Mouse (Mus musculus): Measurements from ENCODE around the gene Slc5a6. TPM values are rescaled to one million over a fixed set of nuclear protein-coding genes. Genes with fewer than 3 reads are reported as not detected.
"Not testable (repeated sequence)": the region's sequence is repeated elsewhere in the genome, so short reads cannot be mapped to it uniquely, and the experiment has no call there.

The Slc5a6 gene
- polyA plus RNA-seq, 1 experiment from 2014 or later: 10.4 TPM

DNA sequence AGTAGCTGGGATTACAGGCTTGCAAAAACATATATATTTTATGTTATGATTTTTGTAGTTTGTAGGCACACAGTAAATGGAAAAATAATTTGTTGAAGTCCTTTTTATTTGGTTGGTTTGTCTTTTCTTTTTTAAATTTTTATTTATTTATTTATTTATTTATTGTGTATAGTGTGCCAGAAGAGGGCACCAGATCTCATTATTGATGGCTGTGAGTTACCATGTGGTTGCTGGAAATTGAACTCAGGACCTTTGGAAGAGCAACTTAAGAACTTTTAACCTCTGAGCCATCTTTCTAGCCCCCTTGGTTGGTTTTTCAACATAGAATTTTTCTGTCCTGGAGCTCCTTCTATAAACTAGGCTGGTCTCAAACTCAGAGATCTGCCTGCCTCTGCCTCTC is 1.7 kb upstream of the Slc5a6 start:
- Histone ChIP-seq H3K9me3 (replicated peaks) (no peaks in the 10 kb centered on the region), H3K27me3 (ENCODE audit: low read depth, poor library complexity, severe bottlenecking) (no peaks in the 10 kb centered on the region), H3K4me3 (no peak overlapping the region), H3K27ac (no peak overlapping the region), H3K36me3 (no peaks in the 10 kb centered on the region), H3K4me1 (peaks cover 19% of the 10 kb centered on the region)
- DNase-seq (ENCODE audit: low spot score): no peak

GRCm38 (mm10) chr5:31047848-31048762 is 619 bp downstream of the Slc5a6 start, which contains the start of gene Atraid:
Gene Atraid (plus strand): TSS chr5:31048312.
- WGBS: under 1% methylated on average over 73 of the region's 73 CpGs
- H3K4me3 ChIP-seq: peak within 1 kb of the TSS; percentile 78
- H3K27me3 ChIP-seq (ENCODE audit: low read depth, poor library complexity, severe bottlenecking): no peaks in the 10 kb centered on the region
- no peaks in the 10 kb centered on the region for H3K9me3 ChIP-seq (replicated peaks)
- peaks cover 7% of the 10 kb centered on the region; the same call in 1 of the 2 replicates for H3K36me3 ChIP-seq
- peaks cover 9% of the 10 kb centered on the region for H3K4me1 ChIP-seq
- H3K27ac ChIP-seq: peak within 1 kb of the TSS; percentile 91
- DNase-seq (ENCODE audit: low spot score): peak; percentile 98

DNA sequence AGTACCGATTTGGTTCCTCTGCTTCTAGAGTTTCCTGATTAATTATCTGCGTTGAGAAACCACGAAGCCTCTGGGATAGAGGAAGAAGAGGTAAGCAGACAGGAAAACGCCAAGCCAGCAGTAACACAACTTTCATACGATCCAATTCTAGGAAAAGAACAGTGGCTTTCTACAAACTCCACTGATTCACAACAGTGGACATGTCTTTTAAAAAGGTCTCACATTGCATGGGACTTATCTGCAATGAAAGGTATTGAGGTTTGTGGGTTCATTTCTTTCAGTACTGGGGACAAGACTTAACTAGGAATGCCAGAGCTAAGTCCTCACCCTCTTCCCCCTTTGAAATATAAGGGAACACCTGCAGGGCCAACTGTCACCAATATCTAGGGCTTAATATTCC is 1.6 kb downstream of the Slc5a6 start:
- 84% methylated on average over 5 of the region's 5 CpGs for WGBS
- no peaks in the 10 kb centered on the region for H3K9me3 ChIP-seq (replicated peaks)
- H3K4me3 ChIP-seq: peak overlapping the region; percentile 78
- H3K27ac ChIP-seq: no peak overlapping the region
- H3K4me1 ChIP-seq: peaks cover 9% of the 10 kb centered on the region
- DNase-seq (ENCODE audit: low spot score): no peak
- peaks cover 8% of the 10 kb centered on the region; the same call in 1 of the 2 replicates for H3K36me3 ChIP-seq
- no peaks in the 10 kb centered on the region for H3K27me3 ChIP-seq (ENCODE audit: low read depth, poor library complexity, severe bottlenecking)

- Histone ChIP-seq H3K4me1 (peaks cover 9% of the 10 kb centered on the region), H3K27me3 (ENCODE audit: low read depth, poor library complexity, severe bottlenecking) (no peaks in the 10 kb centered on the region), H3K36me3 (peaks cover 14% of the 10 kb centered on the region; the same call in 1 of the 2 replicates), H3K27ac (no peak overlapping the region), H3K4me3 (no peak overlapping the region), H3K9me3 (replicated peaks) (no peaks in the 10 kb centered on the region)
- WGBS: 94% methylated on average over 6 of the region's 6 CpGs
- DNase-seq (ENCODE audit: low spot score): no peak
Observed at GRCm38 (mm10) chr5:31046416-31046815, 2.3 kb downstream of the Slc5a6 start.

DNA sequence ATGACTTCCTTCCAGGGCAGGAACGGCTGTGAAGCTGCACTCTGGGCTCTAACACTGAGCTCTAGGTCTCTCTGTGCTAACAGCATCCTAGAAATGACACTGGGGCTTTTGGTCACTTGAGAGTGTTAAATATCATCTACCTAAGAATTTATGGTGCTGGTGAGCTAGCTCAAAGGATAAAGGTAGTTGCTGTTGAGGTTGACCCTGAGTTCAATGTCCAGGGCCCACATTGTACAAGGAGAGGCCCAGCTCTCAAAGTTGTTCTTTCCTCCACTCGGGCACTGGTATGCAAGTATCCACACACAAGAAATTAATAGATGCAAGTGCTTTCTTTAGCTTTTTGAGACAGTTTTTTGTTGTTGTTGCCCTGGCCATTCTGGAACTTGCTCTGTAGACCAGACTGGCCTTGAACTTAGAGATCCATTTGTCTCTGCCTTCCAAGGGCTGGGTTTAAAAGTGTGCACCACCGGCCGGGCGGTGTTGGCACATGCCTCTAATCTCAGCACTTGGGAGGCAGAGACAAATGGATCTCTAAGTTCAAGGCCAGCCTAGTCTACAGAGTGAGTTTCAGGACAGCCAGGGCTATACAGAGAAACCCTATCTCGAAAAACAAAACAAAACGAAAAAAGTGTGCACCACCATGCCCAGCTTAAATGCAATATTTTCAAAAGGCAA is 10.4 kb downstream of the Slc5a6 start:
- H3K27ac ChIP-seq: no peak overlapping the region
- H3K9me3 ChIP-seq (replicated peaks): no peaks in the 10 kb centered on the region
- no peaks in the 10 kb centered on the region for H3K27me3 ChIP-seq (ENCODE audit: low read depth, poor library complexity, severe bottlenecking)
- no peak overlapping the region for H3K4me3 ChIP-seq
- H3K36me3 ChIP-seq: peaks cover 54% of the 10 kb centered on the region
- WGBS: 90% methylated on average over 7 of the region's 7 CpGs
- DNase-seq (ENCODE audit: low spot score): no peak
- H3K4me1 ChIP-seq: no peaks in the 10 kb centered on the region

- peaks cover 49% of the 10 kb centered on the region for H3K36me3 ChIP-seq
- not testable (repeated sequence) for DNase-seq (ENCODE audit: low spot score); H3K27ac ChIP-seq; H3K27me3 ChIP-seq (ENCODE audit: low read depth, poor library complexity, severe bottlenecking); H3K4me3 ChIP-seq; H3K4me1 ChIP-seq; H3K9me3 ChIP-seq (replicated peaks)
- 82% methylated on average over 11 of the region's 11 CpGs for WGBS
Observed at GRCm38 (mm10) chr5:31036556-31036955, 12.2 kb downstream of the Slc5a6 start.

- no peak overlapping the region for H3K27ac ChIP-seq
- H3K4me3 ChIP-seq: no peak overlapping the region
- no peak for DNase-seq (ENCODE audit: low spot score)
- 95% methylated on average over 6 of the region's 6 CpGs for WGBS
- peaks cover 31% of the 10 kb centered on the region for H3K36me3 ChIP-seq
- no peaks in the 10 kb centered on the region for H3K4me1 ChIP-seq
- H3K9me3 ChIP-seq (replicated peaks): no peaks in the 10 kb centered on the region
- no peaks in the 10 kb centered on the region for H3K27me3 ChIP-seq (ENCODE audit: low read depth, poor library complexity, severe bottlenecking)
Observed at GRCm38 (mm10) chr5:31034669-31035068, 14.1 kb downstream of the Slc5a6 start.

- Histone ChIP-seq H3K9me3 (replicated peaks) (no peaks in the 10 kb centered on the region), H3K27me3 (ENCODE audit: low read depth, poor library complexity, severe bottlenecking) (no peaks in the 10 kb centered on the region)
- 88% methylated on average over 8 of the region's 8 CpGs for WGBS
Observed at GRCm38 (mm10) chr5:31031508-31031907, 17.2 kb downstream of the Slc5a6 start.

GRCm38 (mm10) chr5:31030926-31031325 is 17.8 kb downstream of the Slc5a6 start:
- Histone ChIP-seq H3K36me3 (no peaks in the 10 kb centered on the region), H3K27ac (no peak overlapping the region), H3K4me1 (no peaks in the 10 kb centered on the region), H3K27me3 (ENCODE audit: low read depth, poor library complexity, severe bottlenecking) (no peaks in the 10 kb centered on the region), H3K4me3 (no peak overlapping the region), H3K9me3 (replicated peaks) (no peaks in the 10 kb centered on the region)
- no peak for DNase-seq (ENCODE audit: low spot score)
- 78% methylated on average over 4 of the region's 4 CpGs for WGBS

More at GRCm38 (mm10) chr5:31031508-31031907, 17.2 kb downstream of the Slc5a6 start:
- no peak for DNase-seq (ENCODE audit: low spot score)
- H3K4me3 ChIP-seq: no peak overlapping the region
- peaks cover 6% of the 10 kb centered on the region for H3K36me3 ChIP-seq
- no peak overlapping the region for H3K27ac ChIP-seq
- H3K4me1 ChIP-seq: no peaks in the 10 kb centered on the region

DNA sequence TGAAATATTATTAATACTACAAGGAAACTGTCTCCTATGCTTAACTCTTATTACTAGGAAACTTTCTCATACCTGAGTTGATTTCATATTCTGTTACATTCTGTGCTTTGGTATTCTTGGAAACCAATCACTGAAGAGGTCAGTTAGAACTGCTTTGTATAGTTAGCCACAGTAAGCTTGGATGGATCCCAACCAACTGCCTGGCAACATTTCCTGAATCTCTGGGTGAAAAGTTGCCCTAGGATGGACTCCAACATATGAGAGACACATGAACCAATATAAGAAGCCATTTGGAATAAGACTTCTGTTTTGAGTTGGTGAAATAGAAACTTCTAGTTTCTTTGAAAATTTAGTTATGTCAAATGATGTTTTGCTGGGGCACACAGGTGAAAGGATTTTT is 24.1 kb downstream of the Slc5a6 start:
- no peaks in the 10 kb centered on the region; the same call in 1 of the 2 replicates for H3K4me1 ChIP-seq
- no peak overlapping the region for H3K4me3 ChIP-seq
- H3K9me3 ChIP-seq (replicated peaks): no peaks in the 10 kb centered on the region
- DNase-seq (ENCODE audit: low spot score): no peak
- H3K36me3 ChIP-seq: no peaks in the 10 kb centered on the region
- H3K27ac ChIP-seq: no peak overlapping the region
- no peaks in the 10 kb centered on the region for H3K27me3 ChIP-seq (ENCODE audit: low read depth, poor library complexity, severe bottlenecking)

DNA sequence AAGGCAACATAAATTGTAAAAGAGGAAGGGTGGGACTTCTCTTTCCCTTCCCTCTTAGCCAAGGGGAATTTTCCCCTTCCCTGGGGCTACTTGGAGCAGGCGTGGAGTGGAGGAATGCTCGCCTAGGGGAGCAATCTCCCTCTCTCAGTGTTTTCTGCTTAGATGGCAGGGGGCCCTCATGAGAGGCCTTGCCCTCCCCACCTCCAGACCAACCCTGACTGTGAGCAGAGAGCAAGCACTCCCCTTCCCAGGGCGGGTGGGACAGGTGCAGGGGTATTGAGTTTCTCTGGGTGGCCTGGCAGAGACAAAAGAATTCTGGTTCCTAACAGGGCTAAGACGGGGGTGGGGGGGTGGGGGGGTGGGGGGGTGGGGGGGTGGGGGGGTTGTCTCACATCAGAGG is 25.5 kb downstream of the Slc5a6 start:
- Histone ChIP-seq H3K27me3 (ENCODE audit: low read depth, poor library complexity, severe bottlenecking) (no peaks in the 10 kb centered on the region), H3K27ac (no peak overlapping the region), H3K36me3 (no peaks in the 10 kb centered on the region), H3K4me1 (no peaks in the 10 kb centered on the region; the same call in 1 of the 2 replicates), H3K9me3 (replicated peaks) (no peaks in the 10 kb centered on the region), H3K4me3 (no peak overlapping the region)
- no peak for DNase-seq (ENCODE audit: low spot score)
- 26% methylated on average over 4 of the region's 4 CpGs for WGBS

DNA sequence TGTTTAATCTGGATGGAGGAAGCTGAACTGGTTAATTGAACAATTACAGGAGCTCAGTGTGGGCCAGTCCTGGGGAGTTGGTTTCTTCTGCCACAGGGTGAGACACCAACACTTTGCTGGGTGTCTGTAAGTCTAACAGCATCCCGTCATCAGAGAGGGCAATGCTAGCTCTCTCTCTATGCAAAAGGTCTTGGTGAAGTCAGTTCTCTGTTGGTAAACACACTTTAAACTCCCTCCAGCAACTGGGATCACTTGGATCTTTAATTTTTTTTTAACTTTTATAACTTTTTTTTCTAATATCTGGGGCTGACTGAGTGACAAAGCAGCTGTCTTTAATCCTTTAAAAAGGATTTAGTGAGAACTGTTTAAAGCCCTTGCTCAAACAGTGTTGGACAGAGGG is 26.0 kb downstream of the Slc5a6 start:
- no peaks in the 10 kb centered on the region; the same call in 1 of the 2 replicates for H3K4me1 ChIP-seq
- H3K27ac ChIP-seq: no peak overlapping the region
- no peaks in the 10 kb centered on the region for H3K9me3 ChIP-seq (replicated peaks)
- no peak overlapping the region for H3K4me3 ChIP-seq
- 57% methylated on average over 1 of the region's 1 CpGs for WGBS
- no peaks in the 10 kb centered on the region for H3K27me3 ChIP-seq (ENCODE audit: low read depth, poor library complexity, severe bottlenecking)
- no peak for DNase-seq (ENCODE audit: low spot score)
- H3K36me3 ChIP-seq: no peaks in the 10 kb centered on the region

DNA sequence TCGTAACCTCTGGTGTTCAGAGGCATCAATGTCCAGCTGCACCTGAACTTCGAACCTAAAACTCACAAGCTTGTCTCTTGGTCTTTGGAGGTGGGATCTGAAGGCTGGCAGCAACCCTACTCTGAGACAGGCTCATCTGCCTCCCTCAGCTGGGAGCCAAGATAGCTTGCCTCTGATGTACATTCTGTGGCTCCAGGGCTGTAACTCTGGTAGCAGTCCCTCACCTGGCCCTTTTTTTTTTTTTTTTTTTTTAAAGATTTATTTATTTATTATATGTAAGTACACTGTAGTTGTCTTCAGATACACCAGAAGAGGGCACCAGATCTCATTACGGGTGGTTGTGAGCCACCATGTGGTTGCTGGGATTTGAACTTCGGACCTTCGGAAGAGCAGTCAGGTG is 26.9 kb downstream of the Slc5a6 start:
- not testable (repeated sequence) for DNase-seq (ENCODE audit: low spot score); H3K4me1 ChIP-seq; H3K27ac ChIP-seq; H3K36me3 ChIP-seq; H3K9me3 ChIP-seq (replicated peaks); H3K4me3 ChIP-seq; H3K27me3 ChIP-seq (ENCODE audit: low read depth, poor library complexity, severe bottlenecking)
- WGBS: 80% methylated on average over 5 of the region's 5 CpGs

Measured in limb, embryonic 10.5 days (tissue).